ENCODE assay signal across 20 mouse cellular contexts in genomic region chr12:3210181-3210580, GRCm38 (mm10).
A peak's percentile ranks its signal among the peaks of the same experiment; 100 is the strongest.
DNase-seq lines count a peak whose midpoint lies in the region; ATAC-seq and TF ChIP-seq lines count a peak whose summit lies in the region.
"Had no signal": no experiment of that assay in that cellular context is flagged by ENCODE, and none has a peak within 500 bp of the region (broad histone marks: within the 10 kb centered on the region; RNA-seq: fewer than 3 reads in every experiment).

No protein-coding gene starts in this region.

- H3K27me3 ChIP-seq in kidney, adult 2 months (replicated peaks; ENCODE audit: control insufficient read depth, insufficient read depth, low read length): no peaks in the 10 kb centered on the region
- H3K27me3 ChIP-seq in kidney, embryonic 16.5 days (ENCODE audit: insufficient read depth, low read length): no peaks in the 10 kb centered on the region
- H3K27me3 ChIP-seq in MEL (ENCODE audit: control insufficient read depth in 1 of 2, insufficient read depth in 2 of 2, low read length in 2 of 2): no peaks in the 10 kb centered on the region
- H3K27me3 ChIP-seq: embryonic facial prominence, embryonic 15.5 days; forebrain, embryonic 12.5 days had no signal

- no peak for TF ChIP-seq CTCF in kidney, adult 2 months (conservative IDR thresholded peaks at IDR 0.05; ENCODE audit: insufficient read depth, insufficient read length, low read depth, low read length)
- peak in 2 of 3 experiments; percentile 38 to 59; a peak in 4 of 6 replicates for TF ChIP-seq CTCF in MEL (IDR thresholded peaks at IDR 0.05 in 2 of 3, conservative IDR thresholded peaks at IDR 0.05 in 1 of 3; ENCODE audit: control insufficient read depth in 1 of 3, insufficient read depth in 1 of 3, low read depth in 2 of 3, low read length in 3 of 3, poor library complexity in 1 of 3, severe bottlenecking in 1 of 3)

- H3K27ac ChIP-seq in kidney, adult 2 months (ENCODE audit: insufficient read depth, low read depth, low read length): no peak overlapping the region
- H3K27ac ChIP-seq in kidney, embryonic 16.5 days (ENCODE audit: low read length): no peak overlapping the region
- H3K27ac ChIP-seq in MEL (ENCODE audit: control insufficient read depth, low read depth, low read length): no peak overlapping the region
- H3K27ac ChIP-seq: embryonic facial prominence, embryonic 15.5 days; forebrain, embryonic 12.5 days; hindbrain, postnatal 0 days had no signal

- no peak for TF ChIP-seq EP300 in MEL (IDR thresholded peaks at IDR 0.05; ENCODE audit: low read depth in 1 of 2, low read length in 2 of 2)

- TF ChIP-seq RAD21 in MEL (IDR thresholded peaks at IDR 0.05; ENCODE audit: low read depth, low read length): peak; percentile 74

- DNase-seq in kidney, adult 2 months: peak; percentile 5
- DNase-seq in 416B (ENCODE audit: low read depth) (peak; percentile 50), MEL (ENCODE audit: low read depth, low spot score) (peak; percentile 53)
- DNase-seq in adrenal gland, adult 8-10 months: peak; percentile 40
- DNase-seq in ovary, postnatal 10 days (ENCODE audit: low spot score): no peak
- DNase-seq in testis, postnatal 14 days (ENCODE audit: low spot score): no peak
- DNase-seq in lung, postnatal 25 days (ENCODE audit: low spot score): no peak
- DNase-seq: cerebellum, adult 8-10 months; heart, postnatal 36 days; kidney, postnatal 10 days; layer of hippocampus, adult 9-11 months; liver; lung, embryonic 14.5 days; right cerebral cortex, postnatal 4 days; thymus, adult 2 months had no signal

- H3K4me2 ChIP-seq in kidney, embryonic 16.5 days (replicated peaks; ENCODE audit: low read depth, low read length): no peak overlapping the region
- H3K4me2 ChIP-seq: embryonic facial prominence, embryonic 15.5 days; forebrain, embryonic 12.5 days; lung, embryonic 14.5 days had no signal

- no peaks in the 10 kb centered on the region for H3K36me3 ChIP-seq in kidney, adult 2 months (ENCODE audit: control insufficient read depth, insufficient read depth, low read length)
- no peaks in the 10 kb centered on the region for H3K36me3 ChIP-seq in kidney, embryonic 16.5 days (ENCODE audit: insufficient read depth, low read length)
- H3K36me3 ChIP-seq in MEL (ENCODE audit: control insufficient read depth in 1 of 2, insufficient read depth in 2 of 2, low read length in 2 of 2): no peaks in the 10 kb centered on the region
- H3K36me3 ChIP-seq: embryonic facial prominence, embryonic 15.5 days; forebrain, embryonic 12.5 days had no signal

- no peaks in the 10 kb centered on the region for H3K9me3 ChIP-seq in kidney, embryonic 16.5 days (ENCODE audit: low read length)
- no peaks in the 10 kb centered on the region for H3K9me3 ChIP-seq in MEL (replicated peaks; ENCODE audit: insufficient read depth, low read length)
- H3K9me3 ChIP-seq: embryonic facial prominence, embryonic 15.5 days; forebrain, embryonic 12.5 days had no signal

- no peaks in the 10 kb centered on the region for H3K79me2 ChIP-seq in MEL (ENCODE audit: control insufficient read depth, insufficient read depth, low read length, poor library complexity)

- WGBS in kidney, adult 2 months: 52% methylated on average over 2 of the region's 2 CpGs
- 46% methylated on average over 2 of the region's 2 CpGs for WGBS in kidney, embryonic 16.5 days

- ATAC-seq in kidney, embryonic 16.5 days (ENCODE audit: low FRiP score, low TSS enrichment): no peak
- ATAC-seq: hindbrain, postnatal 0 days; midbrain, embryonic 16.5 days had no signal

- no peak overlapping the region for H3K4me3 ChIP-seq in kidney, adult 2 months (ENCODE audit: insufficient read depth, low read depth, low read length)
- H3K4me3 ChIP-seq in kidney, embryonic 16.5 days (ENCODE audit: low read length): no peak overlapping the region
- no peak overlapping the region for H3K4me3 ChIP-seq in MEL (ENCODE audit: control insufficient read depth in 1 of 2, insufficient read depth in 1 of 2, low read depth in 2 of 2, low read length in 2 of 2)
- H3K4me3 ChIP-seq: embryonic facial prominence, embryonic 15.5 days; forebrain, embryonic 12.5 days had no signal

- no peaks in the 10 kb centered on the region for H3K4me1 ChIP-seq in kidney, adult 2 months (ENCODE audit: control insufficient read depth, insufficient read depth, low read length)
- H3K4me1 ChIP-seq in kidney, embryonic 16.5 days (ENCODE audit: insufficient read depth, low read length): no peaks in the 10 kb centered on the region
- H3K4me1 ChIP-seq in MEL (ENCODE audit: control insufficient read depth in 1 of 2, insufficient read depth in 2 of 2, low read length in 2 of 2): no peaks in the 10 kb centered on the region
- H3K4me1 ChIP-seq: embryonic facial prominence, embryonic 15.5 days; forebrain, embryonic 12.5 days had no signal

- no peak for TF ChIP-seq POLR2A in kidney, adult 2 months (IDR thresholded peaks at IDR 0.05; ENCODE audit: low read depth, low read length)
- TF ChIP-seq POLR2A in MEL (IDR thresholded peaks at IDR 0.05; ENCODE audit: control insufficient read depth in 1 of 2, insufficient read depth in 1 of 2, low read depth in 1 of 2, low read length in 2 of 2, poor library complexity in 1 of 2): no peak

- no peak overlapping the region for H3K9ac ChIP-seq in kidney, embryonic 16.5 days (replicated peaks; ENCODE audit: low read length)
- no peak overlapping the region for H3K9ac ChIP-seq in MEL (ENCODE audit: control insufficient read depth, low read depth, low read length, poor library complexity, severe bottlenecking)
- H3K9ac ChIP-seq: embryonic facial prominence, embryonic 15.5 days; forebrain, embryonic 12.5 days; lung, embryonic 14.5 days had no signal

TF ChIP-seq in MEL, 35 proteins besides CTCF, POLR2A, EP300 and RAD21:
- no peak for TF ChIP-seq MEF2A (IDR thresholded peaks at IDR 0.05; ENCODE audit: extremely low read depth, insufficient replicate concordance, low read depth, low read length, poor library complexity, severe bottlenecking)
- TF ChIP-seq SIN3A (IDR thresholded peaks at IDR 0.05; ENCODE audit: low read length): no peak
- TF ChIP-seq TCF12 (IDR thresholded peaks at IDR 0.05; ENCODE audit: low read depth, low read length): no peak
- peak; percentile 68 for TF ChIP-seq SMC3 (IDR thresholded peaks at IDR 0.05; ENCODE audit: low read depth, low read length)
- TF ChIP-seq ETS1 (IDR thresholded peaks at IDR 0.05; ENCODE audit: low read depth, low read length): no peak
- TF ChIP-seq POLR2AphosphoS5 (IDR thresholded peaks at IDR 0.05; ENCODE audit: borderline replicate concordance, low read depth, low read length): no peak
- TF ChIP-seq NELFE (IDR thresholded peaks at IDR 0.05; ENCODE audit: low read depth, low read length): no peak
- peak; percentile 51 for TF ChIP-seq ZC3H11A (IDR thresholded peaks at IDR 0.05; ENCODE audit: low read depth, low read length)
- TF ChIP-seq MAZ (IDR thresholded peaks at IDR 0.05; ENCODE audit: low read depth, low read length): no peak
- no peak for TF ChIP-seq NRF1 (IDR thresholded peaks at IDR 0.05; ENCODE audit: insufficient read depth, low read depth, low read length, poor library complexity, severe bottlenecking)
- TF ChIP-seq USF2 (IDR thresholded peaks at IDR 0.05; ENCODE audit: borderline replicate concordance in 1 of 2, insufficient read depth in 1 of 2, low read depth in 1 of 2, low read length in 2 of 2): no peak
- no peak for TF ChIP-seq ZNF384 (IDR thresholded peaks at IDR 0.05; ENCODE audit: low read depth, low read length)
- TF ChIP-seq HCFC1 (IDR thresholded peaks at IDR 0.05; ENCODE audit: low read depth, low read length): no peak
- no peak for TF ChIP-seq ELF1 (IDR thresholded peaks at IDR 0.05; ENCODE audit: low read depth, low read length)
TF ChIP-seq in MEL: peak in this region for 2.

Comparison
In these comparisons a context has a peak if more than half of its experiments do, and no peak if none do; other contexts are left out.
1. DNase-seq: peak in kidney, adult 2 months (single experiment), 416B (single experiment), MEL (single experiment) and adrenal gland, adult 8-10 months (single experiment); none in ovary, postnatal 10 days (single experiment), testis, postnatal 14 days (single experiment) and lung, postnatal 25 days (single experiment).